Mouse (Mus musculus): ENCODE data around the gene Ggnbp2.

DNA sequence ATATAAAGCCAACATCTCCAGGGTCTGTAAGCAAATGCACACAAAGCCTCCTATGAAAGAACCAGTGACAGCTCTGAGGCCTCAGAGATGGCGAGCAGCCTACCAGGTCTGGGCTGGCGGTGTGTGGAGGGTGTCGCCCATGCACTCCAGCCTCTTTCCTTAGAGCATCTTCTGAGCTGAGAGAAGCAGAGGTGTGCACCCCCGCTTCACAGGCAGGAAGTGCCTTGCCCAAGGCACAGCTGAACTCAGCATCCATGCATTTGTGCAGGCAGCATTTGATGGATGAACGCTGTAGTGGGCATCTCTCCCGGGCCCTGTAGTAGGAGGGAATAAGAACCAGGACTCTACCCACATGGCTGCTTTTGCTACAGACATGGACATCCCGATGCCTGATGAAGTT lies 21.1 kb upstream of the Ggnbp2 start:
- TF ChIP-seq CTCF (IDR thresholded peaks at IDR 0.05) = no peak
- no peak for TF ChIP-seq POLR2A (IDR thresholded peaks at IDR 0.05; ENCODE audit: insufficient read depth, low read depth, low read length)
- TF ChIP-seq EP300 (IDR thresholded peaks at IDR 0.05; ENCODE audit: insufficient read depth, low read depth, low read length) = no peak

Measured in heart, adult 2 months (tissue).